ENCODE assay signal across 8 mouse cellular contexts in the genomic region with DNA sequence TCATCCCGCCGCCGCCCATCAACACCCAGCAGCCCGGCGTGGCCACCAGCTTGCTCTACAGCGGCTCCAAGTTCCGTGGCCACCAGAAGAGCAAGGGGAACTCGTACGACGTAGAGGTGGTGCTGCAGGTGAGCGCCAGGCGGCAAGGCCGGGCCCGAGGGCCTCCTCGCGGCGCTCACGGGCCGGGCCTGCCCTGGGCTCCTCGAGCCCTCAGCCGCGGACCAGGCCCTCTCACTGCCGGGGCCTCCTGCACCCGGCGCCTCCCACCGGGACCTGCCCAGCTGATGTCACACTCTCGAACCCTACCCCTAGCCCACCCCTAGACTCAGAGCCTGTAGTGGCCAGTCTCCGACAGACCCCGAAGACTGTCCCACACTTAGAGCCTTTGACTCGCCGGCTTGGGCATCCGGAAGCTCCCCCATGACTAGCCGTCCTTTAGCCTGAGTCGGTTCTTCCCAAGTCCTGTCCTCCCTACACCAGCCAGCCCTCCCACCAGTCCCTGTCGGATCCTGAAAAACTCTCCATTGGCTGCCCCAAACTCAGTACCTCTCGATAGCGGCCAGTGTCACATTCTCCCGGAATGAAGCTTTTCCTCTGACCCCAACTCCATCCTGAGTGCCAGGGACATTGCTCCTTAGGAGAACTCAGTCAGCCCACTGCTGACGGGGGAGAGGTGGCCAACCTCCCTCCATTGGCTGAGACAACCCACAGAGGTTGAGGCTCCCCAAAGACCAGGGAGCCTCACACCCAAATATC. TPM values are rescaled to one million over a fixed set of nuclear protein-coding genes. Genes with fewer than 3 reads are reported as not detected.
A peak's percentile ranks its signal among the peaks of the same experiment; 100 is the strongest.
DNase-seq lines count a peak whose midpoint lies in the region; ATAC-seq lines count a peak whose summit lies in the region.

TSS of gene Atpaf2 (minus strand) at position 741 of the 756 bp plus-strand sequence.

- no peaks in the 10 kb centered on the region for H3K36me3 ChIP-seq in forebrain, embryonic 10.5 days (replicated peaks)
- H3K36me3 ChIP-seq in midbrain, embryonic 12.5 days: no peaks in the 10 kb centered on the region

- H3K27me3 ChIP-seq in forebrain, embryonic 10.5 days (ENCODE audit: poor library complexity, severe bottlenecking): no peaks in the 10 kb centered on the region
- no peaks in the 10 kb centered on the region for H3K27me3 ChIP-seq in midbrain, embryonic 12.5 days

- H3K9ac ChIP-seq in midbrain, embryonic 12.5 days (replicated peaks): peak within 1 kb of the TSS; percentile 87

- no peaks in the 10 kb centered on the region for H3K9me3 ChIP-seq in forebrain, embryonic 10.5 days
- H3K9me3 ChIP-seq in midbrain, embryonic 12.5 days: no peaks in the 10 kb centered on the region

- peak; percentile 30 for DNase-seq in right cerebral cortex, postnatal 4 days
- DNase-seq in right cerebral cortex, adult 2 months (ENCODE audit: low spot score in 2 of 2): no peak
- peak; percentile 26 for DNase-seq in adrenal gland, adult 8-10 months
- peak; percentile 58 for DNase-seq in forebrain, embryonic 10.5 days (ENCODE audit: extremely low spot score, low spot score)
- DNase-seq in heart, postnatal 25 days (ENCODE audit: low spot score): peak; percentile 5
- DNase-seq in left cerebral cortex, postnatal 25 days (ENCODE audit: low spot score in 2 of 2): peak in 1 of 2 experiments; percentile 23
- DNase-seq in cerebellum, adult 8-10 months: no peak

- intact Hi-C loops in heart, postnatal 25 days (cut with DNase I): no loop called here
- intact Hi-C loops in left cerebral cortex, postnatal 25 days (cut with DNase I): loop anchor here (2.0 to 5.0 kb wide), 2 partner anchors 65 to 311 kb away; partner anchors contain the start of genes Drc3, Rai1 and Tom1l2

- H3K4me1 ChIP-seq in forebrain, embryonic 10.5 days: peaks cover 43% of the 10 kb centered on the region
- peaks cover 26% of the 10 kb centered on the region for H3K4me1 ChIP-seq in midbrain, embryonic 12.5 days

- peak within 1 kb of the TSS; percentile 91 for H3K4me3 ChIP-seq in forebrain, embryonic 10.5 days
- peak within 1 kb of the TSS; percentile 79 for H3K4me3 ChIP-seq in midbrain, embryonic 12.5 days

- peak; percentile 39 for ATAC-seq in midbrain, embryonic 12.5 days (ENCODE audit: low FRiP score, low read depth)

- WGBS in forebrain, embryonic 10.5 days: under 1% methylated on average over 39 of the region's 39 CpGs
- WGBS in midbrain, embryonic 12.5 days: under 1% methylated on average over 38 of the region's 39 CpGs

- H3K4me2 ChIP-seq in midbrain, embryonic 12.5 days (replicated peaks): peak within 1 kb of the TSS; percentile 95

- H3K27ac ChIP-seq in forebrain, embryonic 10.5 days: peak within 1 kb of the TSS; percentile 95
- H3K27ac ChIP-seq in midbrain, embryonic 12.5 days (replicated peaks): peak within 1 kb of the TSS; percentile 84

RNA-seq across cellular contexts. Expression of gene Atpaf2, which starts in this region (rescaled TPM):
- 10 to 100 TPM; 53.4 to 66.5 (median 61.3) TPM for total RNA-seq in adrenal gland, adult 8-10 months (2022)
- 53.5 and 54.8 TPM in 2 replicates for polyA plus RNA-seq in forebrain, embryonic 10.5 days (2016; fragmentation: Nextera tagmentation; extraction: Ambion mirVana)
- total RNA-seq in heart, postnatal 25 days (2021): 10 to 100 TPM; 44.5 to 49.9 TPM
- 10 to 100 TPM; 25.0 to 31.8 TPM for total RNA-seq in left cerebral cortex, postnatal 25 days (2021)
- 33.9 and 36.8 TPM in 2 replicates for polyA plus RNA-seq in midbrain, embryonic 12.5 days (2016; fragmentation: Nextera tagmentation; extraction: Ambion mirVana)

Comparison
In these comparisons a context has a peak if more than half of its experiments do, and no peak if none do; other contexts are left out.
1. DNase-seq: peak in right cerebral cortex, postnatal 4 days (single experiment), adrenal gland, adult 8-10 months (single experiment), forebrain, embryonic 10.5 days (single experiment) and heart, postnatal 25 days (single experiment); none in right cerebral cortex, adult 2 months (0 of 2) and cerebellum, adult 8-10 months (single experiment).